Mouse (Mus musculus): ENCODE results near the gene Rfc4.

The Rfc4 gene

DNA sequence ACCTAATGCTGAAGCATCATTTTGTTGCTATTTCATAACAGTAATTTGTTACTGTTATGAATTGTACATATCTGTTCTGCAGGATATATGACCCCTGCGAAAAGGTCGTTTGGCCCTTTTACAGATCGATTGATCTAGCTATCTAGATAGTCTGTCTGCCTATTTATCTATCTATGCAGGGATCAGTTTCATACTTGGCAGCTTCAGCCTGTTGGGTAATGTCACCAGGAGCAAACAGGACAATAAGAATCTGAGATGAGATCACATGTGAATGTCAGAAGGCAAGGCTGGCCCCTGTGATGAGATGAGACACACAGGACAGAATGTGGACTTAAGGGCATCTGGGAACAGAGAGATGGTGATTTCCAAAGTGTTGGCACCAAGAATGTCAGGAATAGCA, 2.8 kb upstream of the Rfc4 start:
- no peak for DNase-seq

DNA sequence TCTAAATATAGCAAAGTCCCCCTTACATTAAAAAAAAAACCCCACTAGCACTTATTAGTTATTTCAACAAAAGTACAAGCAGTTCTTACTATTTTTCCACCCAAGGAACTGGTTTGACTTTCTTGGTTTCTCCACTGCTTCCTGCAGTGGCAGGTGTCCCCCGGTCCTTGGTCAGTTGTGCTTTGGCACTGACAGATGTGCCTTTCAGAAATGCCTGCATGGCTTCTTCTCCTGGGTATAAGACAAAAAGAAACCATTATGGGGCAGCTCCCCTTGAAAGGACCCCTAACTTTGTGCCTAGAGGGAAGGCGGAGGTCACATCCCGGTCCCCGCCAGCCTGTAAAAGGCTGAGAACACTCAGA, 245 bp downstream of the Rfc4 start:
- no peak for DNase-seq

DNA sequence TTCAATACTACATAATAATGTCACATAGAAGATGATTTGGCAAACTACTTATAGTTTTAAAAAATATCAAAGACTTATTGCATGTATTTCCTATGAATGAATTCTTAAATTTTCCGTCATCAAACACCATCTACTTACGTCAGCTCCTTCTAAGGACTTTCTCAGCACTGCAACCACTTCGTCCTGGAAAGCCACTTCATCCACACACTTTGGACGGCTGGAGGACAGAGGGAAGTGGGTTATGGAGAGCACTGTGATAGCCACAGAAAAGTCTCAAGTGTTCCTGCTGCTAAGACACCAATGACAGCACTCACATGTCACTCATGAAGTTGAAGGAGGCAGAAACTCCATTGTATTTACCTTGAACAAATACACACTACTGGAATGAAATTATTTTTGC, 3.1 kb downstream of the Rfc4 start:
- no peak for DNase-seq

DNA sequence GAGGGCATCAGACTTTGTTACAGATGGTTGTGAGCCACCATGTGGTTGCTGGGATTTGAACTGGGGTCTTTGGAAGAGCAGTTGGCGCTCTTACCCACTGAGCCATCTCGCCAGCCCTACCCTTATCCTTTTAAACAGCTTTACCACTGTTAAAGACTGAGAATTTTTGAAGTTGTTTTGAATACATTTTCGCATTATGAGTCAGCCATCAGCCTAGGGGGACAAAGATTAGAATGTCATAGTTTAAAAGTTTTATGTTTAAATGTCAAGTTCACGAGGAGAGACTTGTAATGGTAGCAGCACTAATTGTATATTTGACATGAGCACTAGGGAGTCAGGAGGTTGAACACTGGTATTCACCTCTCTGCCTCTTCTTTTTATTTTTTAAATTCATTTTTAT, 4.4 kb downstream of the Rfc4 start:
- DNase-seq: no peak

DNA sequence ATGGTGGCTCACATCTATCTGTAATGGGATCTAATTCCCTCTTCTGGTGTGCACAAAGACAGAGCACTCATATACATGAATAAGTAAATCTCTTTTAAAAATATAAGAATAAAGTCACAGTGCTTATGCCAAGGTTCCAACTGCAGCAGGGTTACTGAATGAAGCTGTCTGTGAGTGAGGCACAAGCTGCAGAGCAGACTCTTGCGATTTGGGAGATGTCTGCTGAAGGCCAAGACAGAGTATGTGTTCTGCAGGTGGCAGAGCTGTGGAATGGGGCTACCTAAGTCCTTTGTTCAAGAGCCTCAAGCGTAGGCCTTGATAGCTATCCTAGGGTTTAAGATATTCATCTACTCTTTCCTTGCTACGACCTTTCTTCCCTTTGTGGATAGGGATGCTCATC, 5.1 kb downstream of the Rfc4 start:
- no peak for DNase-seq

DNA sequence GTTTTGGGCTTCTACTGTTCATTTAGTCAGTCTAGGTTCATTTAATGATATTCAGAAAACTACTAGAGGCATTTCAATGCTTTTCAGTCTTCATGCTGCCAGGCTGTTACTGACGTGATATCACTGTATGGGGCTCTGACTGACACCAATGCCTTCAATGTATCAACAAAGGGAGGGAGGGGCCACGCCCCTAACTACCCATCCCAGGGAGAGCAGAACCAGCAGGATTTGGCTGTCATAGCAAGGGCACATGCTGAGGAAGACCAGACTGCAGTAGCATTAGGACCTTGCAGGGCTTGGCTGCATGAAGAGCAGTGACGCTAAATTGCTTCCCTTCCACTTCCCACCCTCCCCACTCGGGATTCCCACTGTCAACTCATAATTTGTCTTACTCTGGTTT, 10.4 kb downstream of the Rfc4 start:
- DNase-seq: no peak

DNA sequence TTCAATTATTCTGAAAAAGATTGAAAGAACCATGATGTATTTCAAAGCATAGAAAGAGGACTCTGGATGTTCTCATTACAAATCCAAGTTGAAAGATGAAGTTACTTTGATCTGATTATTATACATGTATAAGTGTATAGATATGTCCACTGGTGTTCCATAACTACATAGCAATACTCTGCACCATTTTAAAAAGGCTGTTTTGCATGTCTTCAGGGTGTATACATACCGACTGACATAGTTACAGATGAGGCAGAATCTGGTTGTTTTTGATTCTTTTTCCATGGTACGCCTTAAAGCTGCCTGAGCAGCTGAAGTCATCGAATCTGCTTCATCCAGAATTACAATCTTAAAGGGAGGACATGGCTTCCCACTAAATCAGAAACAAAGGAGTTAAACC, 12.1 kb downstream of the Rfc4 start:
- DNase-seq: no peak

DNA sequence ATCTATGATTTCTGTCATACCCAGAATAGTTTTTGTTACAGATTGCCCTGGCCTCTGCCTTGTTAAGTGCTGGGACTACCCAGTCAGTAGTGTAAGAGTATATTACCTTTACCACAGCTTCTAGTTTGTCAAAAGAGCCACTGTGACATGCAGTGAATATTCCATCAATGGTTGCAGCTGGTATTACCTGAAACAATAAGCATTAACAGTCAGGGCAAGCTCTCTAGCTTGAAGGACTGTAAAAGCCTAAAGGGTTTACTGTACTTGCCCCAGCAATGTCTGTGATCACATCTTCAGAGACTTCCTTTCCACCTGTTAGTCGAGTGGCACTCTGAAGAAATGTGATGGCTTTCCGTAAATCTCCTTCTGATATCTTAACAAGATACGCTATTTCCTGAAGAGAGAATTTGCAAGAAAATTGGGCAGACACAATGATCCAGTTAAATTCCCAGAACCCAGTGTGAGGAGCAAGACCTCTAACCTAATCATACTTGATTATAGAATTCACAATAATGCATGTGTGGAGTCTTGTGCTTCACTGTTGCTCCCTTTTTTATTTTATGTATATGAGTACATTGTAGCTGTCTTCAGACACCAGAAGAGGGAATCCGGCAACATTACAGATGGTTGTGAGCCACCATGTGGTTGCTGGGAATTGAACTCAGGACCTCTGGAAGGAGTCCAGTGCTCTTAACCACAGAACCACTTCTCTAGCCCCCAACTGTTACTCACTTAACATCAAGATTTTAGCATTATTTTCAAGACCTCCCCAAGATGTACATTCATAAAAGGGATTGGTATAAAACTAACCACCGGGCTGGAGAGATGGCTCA, 13.0 kb downstream of the Rfc4 start:
- no peak for DNase-seq

DNA sequence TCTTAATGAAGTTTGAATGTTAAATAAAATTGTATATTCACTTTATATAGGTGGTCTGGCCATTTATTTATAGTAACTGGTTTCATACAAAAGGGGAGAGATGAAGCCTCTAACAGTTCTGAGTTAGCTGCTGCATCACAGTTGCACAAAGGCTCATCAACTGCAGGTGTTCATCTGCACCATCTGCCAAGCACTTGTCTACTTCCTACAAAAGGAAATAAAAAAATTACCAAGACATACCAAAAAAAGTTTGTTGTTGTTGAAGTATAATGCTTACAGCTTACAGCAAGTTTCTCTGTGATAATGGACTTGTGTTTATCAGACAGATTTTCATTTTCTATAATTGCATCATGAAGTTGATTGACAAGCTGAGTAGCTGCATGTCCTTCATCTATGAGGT, 13.6 kb downstream of the Rfc4 start:
- DNase-seq: no peak

DNA sequence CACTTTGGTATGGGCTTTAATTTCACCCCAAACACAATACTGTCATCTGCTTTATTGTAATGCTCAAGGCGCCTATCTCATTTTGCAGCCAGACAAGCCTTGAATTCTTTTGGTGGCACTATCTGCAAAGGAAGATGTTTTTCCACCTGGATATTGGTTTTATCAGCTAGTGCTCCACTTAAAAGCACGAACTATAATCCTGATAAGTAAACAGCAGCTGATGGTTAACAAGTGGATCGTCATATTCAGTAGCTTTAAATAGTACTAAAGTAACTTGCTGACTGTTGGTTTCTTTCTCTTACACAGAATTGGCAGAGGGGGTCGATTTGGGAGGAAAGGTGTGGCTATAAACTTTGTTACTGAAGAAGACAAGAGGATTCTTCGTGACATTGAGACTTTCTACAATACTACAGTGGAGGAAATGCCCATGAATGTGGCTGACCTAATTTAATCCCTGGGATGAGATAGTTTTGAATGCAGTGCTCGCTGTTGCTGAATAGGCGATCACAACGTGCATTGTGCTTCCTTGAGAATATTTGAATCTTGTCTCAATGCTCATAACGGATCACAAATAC, 14.6 kb downstream of the Rfc4 start:
- DNase-seq: no peak

DNA sequence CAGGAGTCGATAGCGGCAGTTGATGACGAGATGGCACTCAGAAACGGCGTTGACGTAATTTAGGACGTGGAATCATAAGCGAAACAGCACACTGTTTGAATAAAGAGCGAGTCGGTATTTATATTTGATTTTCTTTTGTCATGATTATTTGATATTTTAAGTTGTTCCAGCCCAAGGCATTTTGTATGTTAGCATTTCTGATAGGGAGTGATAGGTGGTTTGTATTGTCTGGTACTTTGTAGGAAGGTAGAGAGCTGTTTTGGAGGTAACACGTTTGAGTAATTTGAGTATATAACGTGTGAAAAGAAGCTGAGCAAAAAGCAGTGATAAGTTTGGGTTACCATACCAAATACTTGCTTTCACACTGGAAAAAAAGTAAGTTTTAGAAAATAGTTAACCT, 15.2 kb downstream of the Rfc4 start:
- DNase-seq: no peak

DNA sequence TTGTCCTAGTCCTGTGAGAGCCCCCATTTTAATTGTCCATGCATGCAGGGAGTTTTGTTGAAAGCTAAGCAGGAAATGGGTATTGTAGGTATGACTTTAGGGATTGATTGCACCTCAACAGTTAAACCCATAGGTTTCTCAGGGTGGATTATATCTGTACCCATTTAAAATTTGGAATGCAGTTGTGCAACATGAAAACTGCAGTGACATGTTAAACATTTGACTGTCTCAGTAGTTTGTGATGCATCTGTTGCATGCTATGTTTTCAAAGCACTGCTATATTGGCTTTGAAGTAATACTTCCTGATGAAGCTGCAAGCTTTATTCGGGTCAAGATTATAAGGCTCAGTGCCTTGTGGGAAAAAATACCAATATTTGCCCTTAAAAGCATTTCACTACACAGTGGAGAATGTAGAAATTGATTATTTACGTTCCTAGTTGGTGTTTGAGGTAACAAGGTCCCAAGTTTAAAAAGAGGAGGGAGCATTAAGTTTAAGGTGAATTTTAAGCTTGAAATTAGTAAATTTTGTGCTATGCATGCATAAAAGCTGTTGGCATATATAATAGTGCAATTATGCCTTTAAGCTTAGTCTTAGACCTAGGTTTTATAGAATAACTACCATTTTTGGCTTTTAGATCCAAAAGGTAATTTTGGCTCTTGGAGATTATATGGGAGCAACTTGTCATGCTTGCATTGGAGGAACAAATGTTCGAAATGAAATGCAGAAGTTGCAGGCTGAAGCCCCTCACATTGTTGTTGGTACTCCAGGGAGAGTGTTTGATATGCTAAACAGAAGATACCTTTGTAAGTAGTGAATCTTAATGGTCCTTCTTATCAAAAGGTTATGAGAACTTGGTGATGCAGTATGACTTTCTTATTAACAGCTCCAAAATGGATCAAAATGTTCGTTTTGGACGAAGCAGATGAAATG, 17.9 kb downstream of the Rfc4 start:
- DNase-seq: no peak

DNA sequence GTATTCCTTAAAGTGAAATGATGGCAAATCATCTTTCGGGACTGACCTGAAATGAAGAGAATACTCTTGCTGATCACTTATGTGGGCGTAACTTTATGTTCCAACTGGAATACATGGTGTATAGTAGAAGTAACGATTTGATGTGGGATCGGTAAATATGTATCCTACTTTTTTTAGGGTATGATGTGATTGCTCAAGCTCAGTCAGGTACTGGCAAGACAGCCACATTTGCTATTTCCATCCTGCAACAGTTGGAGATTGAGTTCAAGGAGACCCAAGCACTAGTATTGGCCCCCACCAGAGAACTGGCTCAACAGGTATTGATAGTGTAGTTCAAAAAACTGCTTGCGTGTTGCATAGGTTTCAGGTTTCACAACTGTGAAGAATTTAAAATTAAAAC, 18.6 kb downstream of the Rfc4 start:
- DNase-seq: no peak

DNA sequence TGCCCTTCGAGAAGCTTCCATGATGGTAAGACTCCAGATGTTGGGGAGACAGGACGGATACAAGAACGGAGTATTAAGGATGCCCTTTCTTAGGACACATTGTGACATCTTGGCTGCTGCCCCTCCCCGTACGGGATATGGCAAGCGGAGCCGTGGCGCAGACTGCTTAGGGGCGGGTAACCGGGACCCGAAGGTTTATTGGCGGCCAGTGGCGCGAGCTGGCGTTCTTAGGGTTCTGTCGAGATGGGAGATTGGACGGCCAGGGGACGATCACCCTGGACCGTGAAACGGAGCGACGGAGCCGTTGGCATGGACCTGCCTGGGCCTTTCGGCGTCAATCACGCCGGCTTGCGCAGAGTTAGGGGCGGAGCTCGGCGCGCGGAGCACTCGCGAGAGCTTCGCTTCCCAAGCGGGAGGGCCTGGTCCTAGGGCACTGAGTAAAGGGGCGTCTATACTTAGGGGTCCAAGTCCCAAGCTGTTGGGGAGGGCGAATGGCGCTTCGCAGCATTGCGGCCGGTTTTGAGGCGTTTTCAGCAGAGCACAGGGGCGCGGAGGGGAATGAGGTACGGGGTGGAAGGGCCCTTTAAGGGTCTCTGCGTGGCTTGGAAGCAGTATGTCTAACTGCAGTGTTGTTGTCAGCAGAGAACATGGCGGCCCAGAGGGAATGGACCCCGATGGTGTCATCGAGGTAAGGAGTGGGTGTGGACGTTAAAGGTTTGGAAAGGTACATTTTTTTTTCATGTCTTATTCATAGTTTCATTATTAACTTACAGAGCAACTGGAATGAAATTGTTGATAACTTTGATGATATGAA, 19.4 kb downstream of the Rfc4 start:
- peak; percentile 87 for DNase-seq

DNA sequence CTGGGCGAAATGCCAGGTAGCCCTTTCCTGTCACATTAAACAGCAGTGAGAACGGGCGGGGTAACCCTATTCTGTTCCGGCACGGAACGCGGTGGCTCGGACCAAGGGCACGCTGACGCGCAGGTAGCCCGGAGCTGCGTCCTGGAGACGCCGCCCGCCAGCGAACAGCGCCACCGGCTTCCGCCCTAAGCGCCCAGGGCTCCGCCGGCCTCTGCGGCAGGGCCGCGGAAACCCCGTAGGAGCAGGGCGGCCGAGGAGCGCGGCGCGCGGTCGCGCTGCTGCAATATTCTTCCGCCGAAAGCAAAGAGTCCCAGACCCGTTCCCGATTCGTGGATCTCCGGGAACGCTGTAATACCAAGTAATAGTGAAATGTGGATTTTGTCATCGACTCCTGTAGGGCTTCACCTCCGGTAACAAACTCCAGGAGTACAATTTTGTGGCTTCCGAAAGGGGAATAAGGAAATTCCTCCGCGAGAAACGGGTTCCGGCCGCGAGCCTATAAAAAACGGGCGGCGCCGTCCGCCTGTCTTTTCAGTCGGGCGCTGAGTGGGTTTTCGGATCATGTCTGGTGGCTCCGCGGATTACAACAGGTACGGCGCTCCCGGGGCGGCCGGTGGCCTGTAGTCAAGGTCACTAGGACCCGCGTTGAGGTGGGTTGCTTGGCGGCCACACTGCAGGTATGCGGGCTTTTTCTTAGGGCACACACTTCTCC, 20.1 kb downstream of the Rfc4 start, which contains the start of gene Eif4a2:
TSS of gene Eif4a2 (plus strand) at position 214 of the 712 bp plus-strand sequence.
- DNase-seq: peak; percentile 92

DNA sequence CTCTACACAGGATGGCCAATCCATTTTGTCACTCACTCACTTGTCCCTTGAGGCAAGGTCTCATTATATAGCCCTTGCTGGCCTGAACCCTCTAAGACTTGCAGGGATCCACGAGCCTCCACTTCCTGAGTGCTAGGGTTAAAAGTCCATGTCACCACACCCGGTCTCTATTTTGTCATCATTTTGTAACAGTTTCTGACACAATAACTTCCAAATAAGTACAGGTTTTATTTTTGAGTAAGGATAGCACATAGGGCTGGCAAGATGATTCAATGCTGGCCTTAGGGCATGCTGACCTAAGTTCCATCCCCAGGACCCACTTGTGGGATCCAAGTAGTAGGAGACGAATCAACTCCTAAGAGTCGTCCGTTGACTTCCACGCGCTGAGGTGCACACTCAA, 21.4 kb downstream of the Rfc4 start:
- no peak for DNase-seq

DNA sequence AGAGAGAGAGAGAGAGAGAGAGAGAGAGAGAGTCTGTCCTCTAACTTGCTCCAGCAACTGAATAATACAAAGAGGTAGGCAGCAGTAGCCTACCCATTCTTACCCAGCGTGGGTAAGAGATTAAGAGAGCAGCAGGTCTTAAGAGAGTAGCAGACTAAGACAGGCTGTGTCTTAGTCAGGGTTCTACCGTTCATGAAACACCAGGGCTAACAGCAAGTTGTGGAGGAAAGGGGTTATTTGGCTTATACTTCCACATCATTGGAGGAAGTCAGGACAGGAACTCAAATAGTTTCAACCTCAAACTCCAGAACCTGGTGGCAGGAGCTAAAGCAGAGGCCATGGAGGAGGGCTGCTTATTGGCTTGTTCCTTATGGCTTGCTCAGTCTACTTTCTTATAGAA, 23.7 kb downstream of the Rfc4 start:
- no peak for DNase-seq

DNA sequence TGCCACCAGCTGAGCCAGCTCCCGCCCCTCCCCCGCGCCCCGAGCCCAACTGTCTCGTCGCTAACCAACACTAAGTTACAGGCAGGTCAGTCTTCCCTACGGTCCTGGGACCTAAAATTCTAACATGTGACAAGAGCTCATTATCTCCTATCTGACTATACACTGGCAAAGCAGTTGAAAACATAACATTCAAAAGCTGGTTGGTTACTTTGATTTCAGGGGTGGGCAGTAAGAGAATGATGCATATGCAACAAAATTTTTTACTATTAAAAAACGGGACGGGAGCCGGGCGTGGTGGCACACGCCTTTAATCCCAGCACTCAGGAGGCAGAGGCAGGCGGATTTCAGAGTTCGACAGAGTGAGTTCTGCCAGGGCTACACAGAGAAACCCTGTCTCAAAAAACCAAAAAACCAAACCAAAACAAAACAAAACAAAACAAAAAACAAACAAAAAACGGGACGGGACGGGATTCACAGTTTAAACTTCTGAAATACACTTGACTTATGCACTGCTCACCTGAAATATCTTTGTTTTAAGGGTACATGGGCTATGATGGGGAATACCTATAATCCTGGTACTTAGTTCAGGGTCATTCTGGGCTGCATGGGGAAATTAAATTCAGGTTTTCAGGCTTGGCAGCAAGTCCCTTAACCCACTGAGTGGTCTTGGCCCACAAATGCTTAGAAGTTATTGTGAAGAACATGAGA, 24.3 kb downstream of the Rfc4 start:
- no peak for DNase-seq

DNA sequence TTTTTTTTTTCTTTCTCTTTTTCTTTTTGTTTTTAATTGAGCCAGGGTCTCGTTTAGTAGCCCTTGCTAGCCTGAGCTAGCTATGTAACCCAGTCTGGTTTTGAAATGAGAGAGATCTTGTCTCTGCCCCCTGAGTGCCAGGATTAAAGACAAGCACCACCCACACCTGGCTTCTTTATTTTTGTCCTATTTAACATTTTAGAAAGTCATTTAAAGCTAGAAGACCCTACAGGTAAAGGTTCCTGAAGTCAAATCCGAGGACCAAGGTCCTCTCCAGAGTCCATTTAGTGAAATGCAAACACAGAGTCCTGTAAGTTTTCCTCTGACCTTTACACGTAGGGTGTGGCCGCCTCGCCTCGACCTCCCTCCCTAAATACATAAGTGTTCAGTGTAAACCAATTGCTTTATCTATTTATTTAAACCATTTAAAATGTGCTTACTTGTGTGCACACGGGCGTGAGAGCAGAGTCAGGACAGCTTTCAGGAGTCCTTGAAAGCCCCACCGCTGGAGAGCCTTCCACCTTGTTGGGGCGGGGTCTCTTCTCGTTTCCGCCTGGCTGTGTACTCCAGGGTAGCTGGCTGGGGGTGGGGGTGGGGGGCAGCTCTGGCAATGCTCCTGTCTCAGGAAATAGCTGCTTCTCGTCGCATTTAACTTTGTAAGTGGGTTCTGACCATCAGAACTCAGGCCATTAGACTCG, 25.0 kb downstream of the Rfc4 start:
- no peak for DNase-seq

DNA sequence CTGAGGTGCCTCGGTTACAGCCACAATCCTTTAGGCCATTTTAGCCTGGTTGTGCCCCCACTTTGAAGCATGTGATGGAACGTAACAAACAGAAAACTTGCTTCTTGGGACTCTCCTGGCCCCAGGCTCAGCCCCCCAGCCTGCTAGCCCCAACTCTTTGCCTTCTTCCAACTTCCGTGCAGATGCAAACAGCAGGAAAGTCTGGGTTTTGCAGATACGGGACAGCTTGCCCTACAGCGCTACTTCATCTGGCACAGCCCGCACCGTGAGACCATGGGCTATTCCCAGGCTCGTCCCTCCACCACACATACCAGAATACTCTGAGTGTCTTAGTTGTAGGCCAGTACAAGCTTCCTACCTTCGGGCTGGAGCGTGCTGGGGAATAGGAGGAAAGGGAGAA, 26.9 kb downstream of the Rfc4 start:
- no peak for DNase-seq

DNA sequence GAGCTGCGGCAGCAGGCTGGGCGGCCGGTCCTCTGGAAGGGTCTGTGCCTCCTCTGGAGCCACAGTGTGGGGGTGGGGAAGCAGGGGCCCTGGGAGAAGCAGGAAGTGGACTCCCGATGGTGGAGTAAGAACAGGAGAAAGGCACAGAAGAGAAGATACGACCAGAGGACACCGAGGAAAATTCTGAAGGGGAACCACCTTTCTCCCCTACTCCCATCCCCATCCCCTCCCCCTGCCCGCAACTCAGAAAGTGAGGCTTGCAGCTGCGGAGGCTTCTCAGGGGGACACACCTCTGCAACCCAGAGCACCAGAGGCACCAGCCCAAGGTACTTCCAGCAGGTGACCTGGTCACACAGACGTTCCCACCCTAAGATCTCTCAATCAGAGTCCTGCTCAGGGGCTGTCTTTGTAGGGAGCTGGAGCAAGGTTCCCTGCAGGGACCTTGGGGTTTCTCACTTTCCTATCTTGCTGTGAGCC, 27.4 kb downstream of the Rfc4 start:
- no peak for DNase-seq

Measured in kidney, adult 9 months (tissue).